Mouse (Mus musculus) forebrain, embryonic 16.5 days (tissue): ENCODE measurements at regions not wholly inside any gene's neighbourhood (a gene's known extent, or its start where the extent isn't known, plus 50 kb on each side); places are given as distances from the start of the nearest gene placed in this dataset.

Source experiments
- ATAC-seq: fragments of 200-750 bp; cut with Nextera tagmentation; 2 replicates; pipeline ENCODE4 v1.8.0; 2017; ENCODE audit warnings: mild to moderate bottlenecking, moderate library complexity
- H3K27ac ChIP-seq: fragments of 300-500 bp; sonication (generic); 2 replicates; pipeline ENCODE4 v1.5.1; 2014; ENCODE audit warnings: low read length, control low read depth
- H3K27me3 ChIP-seq: fragments of 300-500 bp; sonication (generic); replicated peaks from 2 replicates; pipeline ENCODE4 v1.6.1; 2014; ENCODE audit warnings: low read length; ENCODE audit not compliant: control insufficient read depth, insufficient read depth
- H3K36me3 ChIP-seq: fragments of 300-500 bp; sonication (generic); 2 replicates; pipeline ENCODE4 v1.6.1; 2014; ENCODE audit not compliant: control insufficient read depth, insufficient read depth
- H3K4me1 ChIP-seq: fragments of 300-500 bp; sonication (generic); replicated peaks from 2 replicates; pipeline ENCODE4 v1.6.1; 2014; ENCODE audit warnings: low read length; ENCODE audit not compliant: control insufficient read depth, insufficient read depth
- H3K4me2 ChIP-seq: fragments of 300-500 bp; sonication (generic); 2 replicates; pipeline ENCODE4 v1.6.1; 2014; ENCODE audit warnings: mild to moderate bottlenecking, low read length, control low read depth
- H3K4me3 ChIP-seq: fragments of 300-500 bp; sonication (generic); replicated peaks from 2 replicates; pipeline ENCODE4 v1.5.1; 2014; ENCODE audit warnings: mild to moderate bottlenecking, low read length, control low read depth
- H3K9ac ChIP-seq: fragments of 300-500 bp; sonication (generic); replicated peaks from 2 replicates; pipeline ENCODE4 v1.6.1; 2014; ENCODE audit warnings: low read depth, low read length, control low read depth
- H3K9me3 ChIP-seq: fragments of 300-500 bp; sonication (generic); 2 replicates; pipeline ENCODE4 v1.6.1; 2016; ENCODE audit warnings: low read length; ENCODE audit not compliant: control insufficient read depth
- WGBS: fragments of 180-500 bp; shearing (Covaris S2); extraction: QIAGEN DNeasy Blood & Tissue Kit; methylation state at CpG from one replicate; pipeline ENCODE4 v1.1.7; 2014; 5-methylcytosine and 5-hydroxymethylcytosine counted together

- no peak overlapping the region for H3K27ac ChIP-seq
- no peak for ATAC-seq
- WGBS = 84% methylated on average over 5 of the region's 5 CpGs
Measured at GRCm38 (mm10) chr10:98702470-98703215, 211.6 kb upstream of the Atp2b1 start.

GRCm38 (mm10) chr10:98703642-98704293 is 210.4 kb upstream of the Atp2b1 start:
- no peak overlapping the region for H3K9ac ChIP-seq
- 74% methylated on average over 2 of the region's 2 CpGs for WGBS
- ATAC-seq = no peak
- H3K27me3 ChIP-seq = no peaks in the 10 kb centered on the region
- H3K4me2 ChIP-seq = no peak overlapping the region
- H3K4me3 ChIP-seq = no peak overlapping the region
- H3K4me1 ChIP-seq = no peaks in the 10 kb centered on the region
- H3K9me3 ChIP-seq = no peaks in the 10 kb centered on the region
- no peak overlapping the region for H3K27ac ChIP-seq
- no peaks in the 10 kb centered on the region for H3K36me3 ChIP-seq

More at GRCm38 (mm10) chr10:98702470-98703215, 211.6 kb upstream of the Atp2b1 start:
- H3K9ac ChIP-seq = no peak overlapping the region
- no peaks in the 10 kb centered on the region for H3K36me3 ChIP-seq
- H3K27me3 ChIP-seq = no peaks in the 10 kb centered on the region
- no peaks in the 10 kb centered on the region for H3K4me1 ChIP-seq
- no peak overlapping the region for H3K4me3 ChIP-seq
- H3K4me2 ChIP-seq = no peak overlapping the region
- no peaks in the 10 kb centered on the region for H3K9me3 ChIP-seq

- no peaks in the 10 kb centered on the region for H3K4me1 ChIP-seq
- no peaks in the 10 kb centered on the region for H3K36me3 ChIP-seq
- no peak overlapping the region for H3K4me3 ChIP-seq
- 90% methylated on average over 6 of the region's 6 CpGs for WGBS
- no peak overlapping the region for H3K4me2 ChIP-seq
- ATAC-seq = no peak
- H3K9ac ChIP-seq = no peak overlapping the region
- H3K9me3 ChIP-seq = no peaks in the 10 kb centered on the region
- no peak overlapping the region for H3K27ac ChIP-seq
- H3K27me3 ChIP-seq = no peaks in the 10 kb centered on the region
Measured at GRCm38 (mm10) chr10:98704559-98704958, 209.6 kb upstream of the Atp2b1 start.

- Histone ChIP-seq H3K27ac (no peak overlapping the region), H3K27me3 (no peaks in the 10 kb centered on the region), H3K9ac (no peak overlapping the region), H3K36me3 (no peaks in the 10 kb centered on the region), H3K4me2 (no peak overlapping the region), H3K9me3 (no peaks in the 10 kb centered on the region), H3K4me3 (no peak overlapping the region), H3K4me1 (no peaks in the 10 kb centered on the region)
- 91% methylated on average over 4 of the region's 4 CpGs for WGBS
- ATAC-seq = no peak
Measured at GRCm38 (mm10) chr10:98717856-98718255, 196.3 kb upstream of the Atp2b1 start.

GRCm38 (mm10) chr10:98718706-98719105 is 195.5 kb upstream of the Atp2b1 start:
- ATAC-seq = no peak
- H3K4me2 ChIP-seq = no peak overlapping the region
- no peaks in the 10 kb centered on the region for H3K4me1 ChIP-seq
- H3K36me3 ChIP-seq = no peaks in the 10 kb centered on the region
- no peak overlapping the region for H3K4me3 ChIP-seq
- WGBS = 81% methylated on average over 4 of the region's 4 CpGs
- H3K27ac ChIP-seq = no peak overlapping the region
- no peaks in the 10 kb centered on the region for H3K9me3 ChIP-seq
- no peak overlapping the region for H3K9ac ChIP-seq
- no peaks in the 10 kb centered on the region for H3K27me3 ChIP-seq

- Histone ChIP-seq H3K4me1 (no peaks in the 10 kb centered on the region), H3K36me3 (no peaks in the 10 kb centered on the region), H3K4me3 (no peak overlapping the region), H3K27me3 (no peaks in the 10 kb centered on the region), H3K4me2 (no peak overlapping the region), H3K9me3 (no peaks in the 10 kb centered on the region), H3K9ac (no peak overlapping the region), H3K27ac (no peak overlapping the region)
- ATAC-seq = no peak
- WGBS = 37% methylated on average over 6 of the region's 6 CpGs
Measured at GRCm38 (mm10) chr10:98720256-98721005, 193.8 kb upstream of the Atp2b1 start.

- 90% methylated on average over 5 of the region's 5 CpGs for WGBS
- Histone ChIP-seq H3K36me3 (no peaks in the 10 kb centered on the region), H3K27ac (no peak overlapping the region), H3K9me3 (no peaks in the 10 kb centered on the region), H3K4me2 (no peak overlapping the region), H3K9ac (no peak overlapping the region), H3K4me3 (no peak overlapping the region), H3K4me1 (no peaks in the 10 kb centered on the region), H3K27me3 (no peaks in the 10 kb centered on the region)
- no peak for ATAC-seq
Measured at GRCm38 (mm10) chr10:98725110-98725509, 189.1 kb upstream of the Atp2b1 start.

GRCm38 (mm10) chr10:98727130-98727529 is 187.1 kb upstream of the Atp2b1 start:
- no peaks in the 10 kb centered on the region for H3K4me1 ChIP-seq
- H3K9me3 ChIP-seq = no peaks in the 10 kb centered on the region
- H3K27me3 ChIP-seq = no peaks in the 10 kb centered on the region
- H3K9ac ChIP-seq = no peak overlapping the region
- H3K36me3 ChIP-seq = no peaks in the 10 kb centered on the region
- ATAC-seq = no peak
- no peak overlapping the region for H3K4me3 ChIP-seq
- 88% methylated on average over 4 of the region's 4 CpGs for WGBS
- no peak overlapping the region for H3K27ac ChIP-seq
- no peak overlapping the region for H3K4me2 ChIP-seq

- H3K4me2 ChIP-seq = no peak overlapping the region
- no peak overlapping the region for H3K9ac ChIP-seq
- no peak for ATAC-seq
- 90% methylated on average over 5 of the region's 5 CpGs for whole genome bisulfite sequencing
- no peaks in the 10 kb centered on the region for H3K9me3 ChIP-seq
- no peaks in the 10 kb centered on the region for H3K27me3 ChIP-seq
- no peaks in the 10 kb centered on the region for H3K4me1 ChIP-seq
- H3K27ac ChIP-seq = no peak overlapping the region
- H3K36me3 ChIP-seq = no peaks in the 10 kb centered on the region
- no peak overlapping the region for H3K4me3 ChIP-seq
Measured at GRCm38 (mm10) chr10:98728396-98729030, 185.7 kb upstream of the Atp2b1 start.
